Mouse (Mus musculus) G1E (cell line): Measurements from ENCODE around the gene Foxj2.

Experiments
- CTCF ChIP-seq: IDR thresholded peaks from 2 replicates; pipeline ENCODE4 v1.5.1; 2012; ENCODE audit warnings: low read depth, low read length, inconsistent platforms, mixed read lengths
- GATA1 ChIP-seq: IDR thresholded peaks from 2 replicates; pipeline ENCODE4 v1.6.1; 2012; ENCODE audit warnings: borderline replicate concordance, low read length, inconsistent platforms, mixed read lengths
- GATA2 ChIP-seq: IDR thresholded peaks from 2 replicates; pipeline ENCODE4 v1.6.1; 2012; ENCODE audit warnings: low read depth, low read length, inconsistent platforms, borderline replicate concordance
- POLR2AphosphoS5 ChIP-seq: IDR thresholded peaks from 2 replicates; pipeline ENCODE4 v1.6.1; 2012; ENCODE audit warnings: low read depth, low read length, inconsistent platforms; ENCODE audit not compliant: insufficient replicate concordance
- TAL1 ChIP-seq: conservative IDR thresholded peaks from 2 replicates; pipeline ENCODE4 v1.6.1; 2012; ENCODE audit warnings: low read depth, low read length, inconsistent platforms, mixed read lengths

- TF ChIP-seq GATA1, result no peak
- TF ChIP-seq CTCF, result peak; percentile 95
- no peak for TF ChIP-seq TAL1
- no peak for TF ChIP-seq POLR2AphosphoS5
- no peak for TF ChIP-seq GATA2
Observed at GRCm38 (mm10) chr6:122834365-122834764, 14.7 kb downstream of the Foxj2 start.
